Mouse (Mus musculus): ENCODE measurements around the gene Cmya5.
"Not testable (repeated sequence)": the region's sequence is repeated elsewhere in the genome, so short reads cannot be mapped to it uniquely, and the experiment has no call there.

Gene Cmya5

GRCm38 (mm10) chr13:93144336-93145167 lies at the start of gene Cmya5:
Cmya5 (minus strand) TSS chr13:93144724.
- peak; percentile 67 for DNase-seq (ENCODE audit: low spot score)

GRCm38 (mm10) chr13:93192646-93193026 lies 48.1 kb upstream of the Cmya5 start:
- no peak for DNase-seq (ENCODE audit: low spot score)

GRCm38 (mm10) chr13:93191831-93192645 lies 47.5 kb upstream of the Cmya5 start, which contains the start of gene Tent2:
Tent2 (minus strand) TSS chr13:93192385.
- peak; percentile 98 for DNase-seq (ENCODE audit: low spot score)

DNA sequence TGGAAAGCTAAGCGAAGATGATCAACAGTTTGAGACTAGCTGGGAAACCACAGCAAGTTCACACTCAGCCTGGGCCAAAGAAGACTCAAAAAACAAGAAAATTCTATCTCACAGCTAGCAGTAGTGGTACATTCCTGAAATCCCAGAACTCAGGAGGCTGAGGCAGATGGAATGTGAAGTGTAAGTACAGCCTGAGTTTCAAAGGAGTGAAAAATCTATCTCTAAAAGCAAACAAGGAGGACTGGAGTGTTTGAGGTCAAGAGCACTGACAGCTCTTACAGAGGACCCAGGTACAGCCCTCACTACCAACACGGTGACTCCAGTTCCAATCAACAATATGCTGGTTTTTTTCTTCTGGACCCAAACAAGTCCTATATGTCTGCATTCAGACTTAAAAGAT lies 44.9 kb upstream of the Cmya5 start:
- peak; percentile 4 for DNase-seq (ENCODE audit: low spot score)

GRCm38 (mm10) chr13:93188738-93189137 lies 44.2 kb upstream of the Cmya5 start:
- no peak for DNase-seq (ENCODE audit: low spot score)

DNA sequence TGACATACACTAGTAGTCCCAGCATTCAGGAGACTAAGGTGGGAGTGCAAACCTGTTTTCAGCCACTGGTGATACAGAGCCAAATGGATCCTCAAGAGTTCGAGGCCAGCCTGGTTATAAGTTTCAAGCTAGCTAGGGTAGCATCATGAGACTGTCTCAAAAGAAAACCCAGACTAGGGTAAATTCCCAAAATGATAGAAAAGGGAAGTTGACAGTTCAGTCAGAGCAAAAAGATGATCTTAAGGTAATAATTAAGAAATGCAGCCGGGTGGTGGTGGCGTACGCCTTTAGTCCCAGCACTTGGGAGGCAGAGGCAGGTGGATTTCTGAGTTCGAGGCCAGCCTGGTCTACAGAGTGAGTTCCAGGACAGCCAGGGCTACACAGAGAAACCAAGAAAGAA lies 43.3 kb upstream of the Cmya5 start:
- DNase-seq (ENCODE audit: low spot score) = not testable (repeated sequence)

- DNase-seq (ENCODE audit: low spot score) = no peak
Measured at GRCm38 (mm10) chr13:93180351-93180750, 35.8 kb upstream of the Cmya5 start.

DNA sequence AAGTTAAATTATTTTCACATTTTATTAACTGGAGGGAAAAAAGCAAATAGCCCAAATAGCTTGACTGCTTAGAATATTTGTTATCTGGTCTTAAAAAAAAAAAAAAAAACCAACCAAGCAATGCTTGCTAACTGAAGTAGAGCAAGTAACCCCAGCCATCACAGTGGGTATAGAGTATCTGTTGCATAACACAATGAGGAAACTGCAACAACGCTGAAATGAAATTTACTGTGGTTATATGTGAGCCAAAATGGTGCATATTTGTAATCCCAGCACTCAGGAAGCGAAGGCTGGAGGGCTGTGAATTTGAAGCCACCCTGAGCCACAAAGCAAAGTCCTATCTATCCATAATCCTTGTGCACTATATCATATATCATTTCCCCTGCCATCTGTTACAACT lies 35.0 kb upstream of the Cmya5 start:
- DNase-seq (ENCODE audit: low spot score) = no peak

- no peak for DNase-seq (ENCODE audit: low spot score)
Measured at GRCm38 (mm10) chr13:93177571-93177970, 33.0 kb upstream of the Cmya5 start.

DNA sequence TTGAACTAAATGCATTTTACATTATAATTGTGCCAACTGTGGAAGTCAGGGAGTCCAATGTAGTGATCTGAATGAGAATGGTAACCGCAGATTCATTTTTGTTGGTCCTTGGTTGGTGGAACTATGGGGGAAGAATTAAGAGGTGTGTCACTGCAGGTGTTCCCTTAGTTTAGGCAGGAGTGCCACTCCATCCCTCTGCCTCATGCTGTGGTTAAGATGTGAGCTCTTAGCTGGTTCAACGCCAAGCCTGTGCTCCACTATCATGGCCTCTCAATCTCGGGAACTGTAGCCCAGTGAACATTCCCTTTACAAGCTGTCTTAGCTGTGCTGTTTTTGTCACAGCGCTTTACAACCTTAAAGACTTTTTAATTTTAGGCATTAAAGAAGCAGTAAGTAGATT lies 18.8 kb upstream of the Cmya5 start:
- DNase-seq (ENCODE audit: low spot score) = no peak

DNA sequence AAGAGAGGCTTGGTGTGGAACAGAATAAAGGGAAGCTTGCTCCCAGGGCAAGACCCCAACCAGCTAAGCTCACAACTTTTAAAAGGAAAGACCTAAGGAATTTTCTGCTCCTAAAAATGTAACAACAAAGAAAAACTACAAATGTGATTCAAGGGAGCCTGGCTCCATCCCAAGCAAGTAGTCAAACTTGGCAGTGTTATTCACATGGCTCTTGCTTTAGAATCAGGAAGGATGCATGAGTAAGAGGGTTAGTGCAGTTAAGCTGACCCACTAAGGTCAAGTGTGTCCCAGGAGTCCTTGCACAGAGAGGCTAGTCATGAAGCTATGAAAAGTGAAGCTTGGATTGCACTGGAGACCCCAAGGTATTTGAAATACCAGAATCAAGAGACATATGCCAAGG lies 17.9 kb upstream of the Cmya5 start:
- no peak for DNase-seq (ENCODE audit: low spot score)

DNA sequence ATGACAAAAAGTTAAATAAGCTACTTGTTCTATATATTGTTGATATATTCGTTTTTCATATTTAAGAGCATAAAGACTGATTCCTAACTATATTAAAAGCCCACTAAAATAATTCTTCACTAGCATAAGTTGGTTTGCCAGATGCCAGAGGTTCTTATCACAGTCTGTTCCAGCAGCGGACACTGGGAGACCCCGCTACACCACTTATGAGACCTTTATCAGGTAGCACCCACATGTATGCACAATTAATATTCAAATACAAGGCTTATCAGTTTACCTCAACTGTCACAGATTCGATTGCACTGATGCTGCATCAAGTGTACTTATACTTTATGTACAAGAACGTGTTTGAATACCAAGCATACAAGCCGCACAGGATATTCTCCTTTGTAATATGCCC lies 13.7 kb upstream of the Cmya5 start:
- no peak for DNase-seq (ENCODE audit: low spot score)

- no peak for DNase-seq (ENCODE audit: low spot score)
Measured at GRCm38 (mm10) chr13:93153280-93153679, 8.8 kb upstream of the Cmya5 start.

DNA sequence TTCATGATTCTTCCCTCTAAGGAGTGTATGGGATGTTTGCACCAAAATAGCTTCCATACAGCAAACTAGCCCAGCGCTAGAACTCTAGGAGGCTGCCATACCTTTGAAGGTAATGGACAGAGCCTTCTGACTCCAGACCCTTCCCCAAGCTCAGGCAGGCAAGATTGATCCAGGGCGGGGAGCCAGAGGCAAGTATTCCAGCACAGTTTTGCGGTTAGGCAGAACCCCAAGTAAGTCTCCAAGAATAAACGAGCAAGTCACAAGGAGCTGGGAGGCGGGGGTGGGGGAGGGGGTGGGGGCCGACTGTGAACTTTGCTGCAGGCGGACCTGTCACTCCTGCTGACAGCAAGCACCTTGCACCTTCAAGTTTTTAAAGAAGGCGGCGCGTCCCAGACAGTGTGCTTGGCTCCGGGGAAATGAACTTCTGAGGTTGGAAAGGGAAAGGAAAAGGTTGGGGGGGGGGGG lies 673 bp downstream of the Cmya5 start:
- DNase-seq (ENCODE audit: low spot score) = no peak

DNA sequence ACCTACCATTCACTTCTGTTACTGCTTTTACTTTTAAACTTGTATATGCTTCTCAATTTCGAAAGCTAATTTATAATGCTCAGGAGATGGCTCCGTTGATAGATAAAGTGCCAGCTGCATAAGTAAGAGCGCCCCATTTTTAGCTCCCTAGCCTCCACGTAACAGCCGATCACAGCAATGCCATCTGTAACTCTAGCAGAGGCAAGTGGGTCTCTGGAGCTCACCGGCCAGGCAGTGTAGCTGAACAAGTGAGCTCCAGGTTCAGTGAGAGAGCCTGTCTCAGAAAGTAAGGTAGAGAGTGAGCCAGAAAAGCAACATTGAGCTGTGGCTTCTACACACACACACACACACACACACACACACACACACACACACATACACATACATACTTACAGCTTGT lies 3.3 kb downstream of the Cmya5 start:
- no peak for DNase-seq (ENCODE audit: low spot score)

- DNase-seq (ENCODE audit: low spot score) = no peak
Measured at GRCm38 (mm10) chr13:93138059-93138458, 6.5 kb downstream of the Cmya5 start.

DNA sequence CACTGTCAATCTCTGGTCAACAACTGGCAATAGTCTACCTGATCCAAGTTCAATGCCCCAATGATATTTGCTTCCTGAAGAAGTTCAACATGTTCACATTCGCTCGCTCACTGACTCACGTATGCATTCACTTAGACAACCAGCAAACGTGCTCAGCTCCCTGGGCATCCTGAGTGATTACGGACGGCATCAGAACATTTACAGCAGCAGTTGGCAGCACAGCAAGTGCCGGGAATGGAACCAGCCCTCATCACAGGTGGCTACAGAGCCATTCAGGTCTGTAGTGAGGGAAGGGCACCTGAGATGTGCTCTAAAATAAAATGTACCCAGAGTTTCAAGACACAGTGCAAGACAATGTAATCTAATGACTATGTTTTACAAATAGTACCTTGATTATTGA lies 7.4 kb downstream of the Cmya5 start:
- DNase-seq (ENCODE audit: low spot score) = no peak

DNA sequence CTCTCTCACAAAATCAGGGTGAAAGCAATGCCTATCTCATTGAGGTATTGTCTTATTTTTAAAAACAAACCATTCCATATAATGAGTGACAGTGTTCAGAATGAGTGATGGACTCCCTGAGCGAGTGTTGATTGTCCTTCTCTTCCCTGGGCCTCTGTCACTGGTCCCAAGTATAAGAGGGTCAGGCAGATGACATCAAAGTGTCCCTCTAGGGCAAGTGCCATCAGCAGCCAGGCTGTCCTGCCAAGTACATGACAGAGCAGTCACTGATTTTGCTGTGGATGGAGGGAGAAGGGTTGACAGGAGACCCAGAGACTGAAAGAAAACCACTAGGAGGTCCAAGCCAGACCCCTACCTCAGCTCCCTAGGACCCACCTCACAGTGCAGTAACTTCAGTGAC lies 8.3 kb downstream of the Cmya5 start:
- no peak for DNase-seq (ENCODE audit: low spot score)

GRCm38 (mm10) chr13:93135501-93135900 lies 9.0 kb downstream of the Cmya5 start:
- DNase-seq (ENCODE audit: low spot score) = no peak

GRCm38 (mm10) chr13:93130674-93131073 lies 13.8 kb downstream of the Cmya5 start:
- DNase-seq (ENCODE audit: low spot score) = no peak

GRCm38 (mm10) chr13:93128961-93129360 lies 15.6 kb downstream of the Cmya5 start:
- peak; percentile 29 for DNase-seq (ENCODE audit: low spot score)

DNA sequence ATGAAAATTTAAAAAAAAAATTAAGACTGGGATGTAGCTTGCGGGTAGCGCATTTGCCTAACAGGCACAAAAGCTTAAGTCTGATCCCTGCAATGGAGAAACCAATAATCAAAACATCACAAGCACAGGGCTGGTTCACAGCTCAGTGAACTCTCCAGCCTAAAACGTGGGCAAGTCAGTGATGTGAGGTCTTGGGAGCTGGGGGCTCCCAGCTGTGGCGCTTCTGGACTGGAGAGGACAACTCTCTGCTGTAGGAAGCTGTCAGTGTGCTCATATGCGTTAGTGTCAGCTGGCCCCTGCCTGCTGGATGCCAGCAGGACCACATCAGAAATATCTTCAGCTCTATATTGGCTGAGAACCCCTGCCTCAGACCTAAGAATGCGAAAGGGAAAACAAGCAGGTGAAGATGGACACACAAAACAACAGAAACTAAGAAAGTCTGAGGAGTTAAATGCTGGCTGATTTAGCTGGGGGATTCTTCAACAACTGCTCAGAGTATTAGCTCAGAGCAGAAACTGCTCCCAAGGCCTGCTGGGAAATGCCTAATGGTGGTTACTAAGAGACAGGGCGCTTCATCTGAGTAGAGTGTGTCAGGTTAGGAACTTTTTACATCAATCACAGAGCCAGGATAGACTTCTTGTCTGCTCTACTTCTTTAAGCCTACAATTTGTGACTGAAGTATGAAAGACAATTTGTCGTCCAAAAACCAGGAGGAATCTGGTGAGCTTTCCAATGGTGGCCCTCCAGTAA lies 16.2 kb downstream of the Cmya5 start:
- no peak for DNase-seq (ENCODE audit: low spot score)

Data from embryo, embryonic 10.5 days (tissue).